Mouse (Mus musculus): ENCODE measurements around the gene Tet2.

Gene Tet2

GRCm38 (mm10) chr3:133429394-133430173 is 115.4 kb downstream of the Tet2 start:
- no peak for DNase-seq

GRCm38 (mm10) chr3:133428003-133428402 is 116.9 kb downstream of the Tet2 start:
- no peak for DNase-seq

GRCm38 (mm10) chr3:133423073-133423472 is 121.9 kb downstream of the Tet2 start:
- no peak for DNase-seq

- no peak for DNase-seq
These were observed 130.2 kb downstream of the Tet2 start for GRCm38 (mm10) chr3:133414747-133415146.

Measured in right cerebral cortex, postnatal 14 days (tissue).